Mouse (Mus musculus) erythroblast, embryonic 14.5 days (primary cell): ENCODE results near the gene Tsfm. TPM values are rescaled to one million over a fixed set of nuclear protein-coding genes. Genes with fewer than 3 reads are reported as not detected.

Experiments used
- H3K27me3 ChIP-seq: 2 replicates; pipeline ENCODE4 v1.6.1; 2012; ENCODE audit warnings: inconsistent platforms; ENCODE audit not compliant: control insufficient read depth
- H3K36me3 ChIP-seq: 2 replicates; pipeline ENCODE4 v1.6.1; 2012; ENCODE audit warnings: mild to moderate bottlenecking, inconsistent platforms; ENCODE audit not compliant: control insufficient read depth
- H3K4me1 ChIP-seq: 2 replicates; pipeline ENCODE4 v1.6.1; 2012; ENCODE audit warnings: inconsistent platforms; ENCODE audit not compliant: control insufficient read depth
- H3K4me3 ChIP-seq: replicated peaks from 2 replicates; pipeline ENCODE3; 2012; ENCODE audit warnings: moderate library complexity, mild to moderate bottlenecking, inconsistent platforms
- H3K9me3 ChIP-seq: 2 replicates; pipeline ENCODE4 v1.6.1; 2012; ENCODE audit warnings: low read length, inconsistent platforms, mixed read lengths; ENCODE audit not compliant: control insufficient read depth
- GATA1 ChIP-seq: IDR thresholded peaks from 2 replicates; pipeline ENCODE4 v1.6.1; 2012; ENCODE audit warnings: low read length, inconsistent platforms, mixed read lengths
- TAL1 ChIP-seq: IDR thresholded peaks from 3 replicates; pipeline ENCODE4 v1.6.1; 2012; ENCODE audit warnings: low read length, inconsistent platforms, mixed read lengths
- polyA plus RNA-seq: library from polyadenylated mRNA; stranded (reverse); fragments of >175 nt; gene quantifications from 2 replicates; pipeline ENCODE4 v1.2.3, GENCODE M21; 2012

Tsfm gene
- polyA plus RNA-seq, 1 experiment: 2.0 TPM

GRCm38 (mm10) chr10:126993621-126994020, 37.0 kb downstream of the Tsfm start:
- peaks cover 4% of the 10 kb centered on the region for H3K4me1 ChIP-seq
- peaks cover 72% of the 10 kb centered on the region for H3K36me3 ChIP-seq
- no peak for TF ChIP-seq TAL1
- TF ChIP-seq GATA1: no peak
- no peaks in the 10 kb centered on the region for H3K27me3 ChIP-seq
- no peaks in the 10 kb centered on the region for H3K9me3 ChIP-seq
- H3K4me3 ChIP-seq: no peak overlapping the region

DNA sequence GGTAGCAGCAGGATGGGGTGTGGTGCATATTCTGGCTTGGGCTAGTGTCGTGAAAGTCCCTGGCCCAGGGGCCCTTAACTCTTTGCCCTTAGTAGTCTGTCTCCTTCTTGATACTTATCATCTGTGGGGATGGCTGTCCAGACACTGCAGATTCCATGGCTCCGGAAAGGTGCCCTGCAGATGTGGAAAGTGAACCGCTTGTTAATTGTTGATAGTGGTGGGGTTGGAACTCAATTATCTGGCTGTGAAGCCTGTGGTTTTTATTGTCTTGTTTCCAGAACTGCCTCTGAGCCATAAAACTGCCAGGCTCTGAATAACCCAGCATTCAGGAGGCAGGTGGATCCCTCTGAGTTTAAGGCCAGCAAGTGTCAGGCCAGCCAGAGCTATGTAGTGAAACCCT, 39.0 kb downstream of the Tsfm start:
- Histone ChIP-seq H3K4me3 (no peak overlapping the region), H3K9me3 (no peaks in the 10 kb centered on the region), H3K4me1 (peaks cover 14% of the 10 kb centered on the region), H3K36me3 (peaks cover 59% of the 10 kb centered on the region), H3K27me3 (no peaks in the 10 kb centered on the region)
- TF ChIP-seq TAL1 (no peak), GATA1 (no peak)

DNA sequence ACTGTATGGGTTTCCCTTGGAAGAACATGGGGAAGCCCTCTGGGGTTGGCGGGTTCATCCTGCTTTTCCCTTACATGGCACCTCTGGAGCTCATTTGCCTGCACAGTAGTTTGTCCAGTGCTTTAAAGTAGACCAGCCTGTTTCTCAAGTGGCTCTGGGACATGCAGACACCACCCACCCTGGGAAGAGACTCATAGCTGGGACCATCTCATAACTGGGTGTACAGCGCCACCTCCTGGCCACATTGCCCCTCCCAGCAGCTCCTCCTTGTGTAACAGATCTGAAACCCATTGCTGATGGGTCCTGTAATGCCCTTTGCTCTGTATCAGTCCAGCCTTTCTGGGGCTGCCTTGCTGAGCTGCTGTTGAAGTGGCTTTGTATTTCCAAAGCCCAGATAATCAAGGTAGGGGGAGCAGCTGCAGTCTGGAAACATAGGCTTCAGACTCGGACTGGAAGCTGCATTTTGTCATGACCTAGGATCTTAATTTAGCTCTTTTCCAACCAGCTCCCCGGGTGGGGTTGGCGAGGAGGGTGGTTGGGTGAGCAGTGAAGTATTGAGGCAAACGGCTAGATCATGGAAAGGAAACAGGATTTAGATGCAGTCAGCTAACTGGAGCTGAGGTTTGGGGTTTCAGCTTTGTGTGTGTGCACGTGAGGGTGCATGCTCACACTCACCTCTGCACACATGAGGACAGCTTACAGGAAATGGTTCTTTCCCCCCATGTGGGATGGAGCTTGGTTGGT, 40.2 kb downstream of the Tsfm start:
- Histone ChIP-seq H3K27me3 (no peaks in the 10 kb centered on the region), H3K36me3 (peaks cover 56% of the 10 kb centered on the region), H3K4me3 (no peak overlapping the region), H3K9me3 (no peaks in the 10 kb centered on the region), H3K4me1 (peaks cover 23% of the 10 kb centered on the region)
- no peak for TF ChIP-seq TAL1
- no peak for TF ChIP-seq GATA1

DNA sequence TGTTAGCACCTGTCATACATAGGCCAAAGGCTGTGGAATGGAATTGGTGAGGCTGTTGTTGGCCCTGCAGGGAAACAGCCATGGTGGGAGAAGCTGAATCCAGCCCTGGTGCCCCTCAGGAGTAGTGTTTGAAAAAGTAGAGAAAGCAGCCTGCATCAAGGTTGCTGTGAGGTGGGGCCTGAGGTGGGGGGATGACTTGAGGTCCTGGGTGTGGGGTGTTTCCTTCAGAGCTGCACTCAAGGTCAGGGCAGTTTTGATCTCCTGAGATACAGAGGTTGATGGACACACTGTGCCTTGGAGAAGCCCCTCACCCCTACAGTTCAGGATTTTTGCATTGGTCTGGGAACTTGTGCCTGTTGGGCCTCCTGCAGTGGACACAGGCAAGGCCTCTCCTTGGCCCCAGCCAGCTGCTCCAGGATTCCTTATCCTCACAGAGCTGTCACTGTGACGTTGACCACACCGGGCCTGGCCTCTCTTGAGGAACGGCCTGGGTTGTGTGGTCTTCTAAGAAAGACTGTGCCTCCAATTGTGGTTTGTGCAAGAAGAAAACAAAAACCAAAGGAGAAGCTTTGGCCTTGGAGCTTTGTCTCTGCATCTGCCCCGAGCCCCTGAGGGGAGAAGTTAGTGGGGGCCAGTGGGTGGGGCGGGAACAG, 42.0 kb downstream of the Tsfm start:
- no peak for TF ChIP-seq TAL1
- TF ChIP-seq GATA1: no peak
- peaks cover 35% of the 10 kb centered on the region for H3K4me1 ChIP-seq

DNA sequence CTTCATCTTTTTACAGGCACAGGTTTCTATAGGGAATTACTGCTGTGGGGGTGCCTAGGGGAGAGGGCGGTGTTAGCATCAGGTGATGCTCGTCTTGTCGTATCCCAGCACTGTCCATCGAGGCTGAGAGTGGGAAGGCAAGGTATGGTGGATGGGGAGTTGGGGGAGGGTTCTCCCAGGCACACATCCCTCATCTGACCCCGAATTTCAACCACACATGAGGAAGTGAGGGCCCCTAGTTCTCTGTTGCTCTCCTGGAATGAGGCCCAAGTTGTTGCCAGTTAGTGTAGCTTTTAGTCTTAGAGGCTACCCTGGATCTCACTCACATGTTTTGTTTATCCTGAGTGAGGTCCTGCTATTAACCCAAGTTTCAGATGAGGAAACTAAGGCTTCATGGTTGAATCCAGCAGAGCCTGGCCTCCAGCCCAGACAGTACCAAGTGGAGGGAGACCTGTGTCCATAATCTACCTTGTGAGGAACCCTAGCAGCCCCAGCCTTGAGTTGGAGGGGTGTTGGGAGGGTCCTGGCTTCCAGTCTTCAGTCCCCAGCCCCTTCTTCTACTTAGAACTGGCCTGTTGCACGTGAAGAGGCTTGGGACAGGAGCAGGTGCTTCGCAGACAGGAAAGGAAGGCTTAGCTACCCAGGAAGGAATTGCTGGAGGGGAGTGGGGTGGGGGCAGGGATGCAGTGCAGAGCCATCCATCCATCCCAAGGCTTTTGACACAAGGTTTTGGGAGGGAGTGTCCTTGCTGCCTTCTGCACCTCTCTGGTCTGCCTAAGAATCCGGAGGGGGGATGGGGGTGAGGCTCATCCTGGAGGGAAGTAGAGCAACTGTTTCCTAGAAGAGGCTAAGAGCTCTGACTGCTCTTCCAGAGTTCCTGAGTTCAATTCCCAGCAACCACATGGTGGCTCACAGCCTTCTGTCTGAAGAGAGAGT, 43.2 kb downstream of the Tsfm start:
- H3K4me1 ChIP-seq: peaks cover 46% of the 10 kb centered on the region
- TF ChIP-seq GATA1: no peak
- TF ChIP-seq TAL1: no peak
- H3K9me3 ChIP-seq: no peaks in the 10 kb centered on the region
- H3K27me3 ChIP-seq: no peaks in the 10 kb centered on the region
- peaks cover 48% of the 10 kb centered on the region for H3K36me3 ChIP-seq
- no peak overlapping the region for H3K4me3 ChIP-seq

More for the DNA sequence above, 42.0 kb downstream of the Tsfm start:
- Histone ChIP-seq H3K9me3 (no peaks in the 10 kb centered on the region), H3K4me3 (no peak overlapping the region), H3K27me3 (no peaks in the 10 kb centered on the region), H3K36me3 (peaks cover 50% of the 10 kb centered on the region)

GRCm38 (mm10) chr10:126986541-126986961, 44.1 kb downstream of the Tsfm start:
- no peak overlapping the region for H3K4me3 ChIP-seq
- no peaks in the 10 kb centered on the region for H3K9me3 ChIP-seq
- peaks cover 55% of the 10 kb centered on the region for H3K4me1 ChIP-seq
- no peak for TF ChIP-seq TAL1
- no peak for TF ChIP-seq GATA1
- H3K36me3 ChIP-seq: peaks cover 42% of the 10 kb centered on the region
- H3K27me3 ChIP-seq: no peaks in the 10 kb centered on the region

DNA sequence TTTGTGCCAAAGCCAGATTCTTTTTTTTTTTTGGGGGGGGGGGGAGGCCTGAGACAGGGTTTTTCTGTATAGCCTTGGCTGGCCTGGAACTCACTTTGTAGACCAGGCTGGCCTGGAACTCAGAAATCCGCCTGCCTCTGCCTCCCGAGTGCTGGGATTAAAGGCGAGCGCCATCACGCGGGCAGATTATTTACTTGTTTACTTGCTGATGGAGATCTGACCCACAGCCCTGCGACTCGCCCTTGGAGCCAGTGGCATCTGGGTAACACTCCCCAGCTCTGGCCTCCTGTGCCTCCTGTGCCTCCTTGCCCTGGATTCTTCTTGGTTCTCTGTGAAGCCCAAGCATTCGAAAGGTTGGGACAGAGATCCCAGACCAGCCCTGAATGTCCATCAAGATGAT, 45.1 kb downstream of the Tsfm start:
- peaks cover 37% of the 10 kb centered on the region for H3K36me3 ChIP-seq
- TF ChIP-seq TAL1: no peak
- TF ChIP-seq GATA1: no peak
- H3K9me3 ChIP-seq: no peaks in the 10 kb centered on the region
- H3K4me3 ChIP-seq: no peak overlapping the region
- peaks cover 4% of the 10 kb centered on the region for H3K27me3 ChIP-seq
- peaks cover 64% of the 10 kb centered on the region for H3K4me1 ChIP-seq

DNA sequence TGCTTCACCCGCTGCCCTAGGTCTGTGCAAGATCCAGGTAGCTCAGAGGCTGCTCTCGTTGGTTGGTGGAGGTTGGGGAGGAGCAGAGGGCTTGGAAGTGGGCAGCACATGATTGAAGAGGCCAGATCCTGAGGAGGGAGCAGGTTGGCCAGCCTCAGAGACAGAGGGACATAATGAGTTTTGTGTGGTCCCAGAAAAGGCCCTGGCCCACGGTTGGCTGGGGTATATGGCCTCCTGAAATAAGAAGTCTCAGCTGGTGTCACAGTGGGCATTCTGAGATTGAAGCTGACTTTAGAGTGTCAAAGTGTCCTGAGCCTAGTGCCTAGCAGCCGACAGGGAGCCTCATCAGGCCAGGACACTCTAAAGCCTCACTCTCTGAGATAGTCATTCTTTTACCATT, 45.5 kb downstream of the Tsfm start:
- H3K4me1 ChIP-seq: peaks cover 69% of the 10 kb centered on the region
- no peak overlapping the region for H3K4me3 ChIP-seq
- peaks cover 38% of the 10 kb centered on the region for H3K36me3 ChIP-seq
- peaks cover 9% of the 10 kb centered on the region for H3K27me3 ChIP-seq
- no peak for TF ChIP-seq TAL1
- TF ChIP-seq GATA1: no peak
- no peaks in the 10 kb centered on the region for H3K9me3 ChIP-seq
